Mouse (Mus musculus): ENCODE results near the gene Pmp22. TPM values are rescaled to one million over a fixed set of nuclear protein-coding genes. Genes with fewer than 3 reads are reported as not detected.

Gene Pmp22
- polyA plus RNA-seq, 1 experiment from 2014 or later, result 185 TPM

DNA sequence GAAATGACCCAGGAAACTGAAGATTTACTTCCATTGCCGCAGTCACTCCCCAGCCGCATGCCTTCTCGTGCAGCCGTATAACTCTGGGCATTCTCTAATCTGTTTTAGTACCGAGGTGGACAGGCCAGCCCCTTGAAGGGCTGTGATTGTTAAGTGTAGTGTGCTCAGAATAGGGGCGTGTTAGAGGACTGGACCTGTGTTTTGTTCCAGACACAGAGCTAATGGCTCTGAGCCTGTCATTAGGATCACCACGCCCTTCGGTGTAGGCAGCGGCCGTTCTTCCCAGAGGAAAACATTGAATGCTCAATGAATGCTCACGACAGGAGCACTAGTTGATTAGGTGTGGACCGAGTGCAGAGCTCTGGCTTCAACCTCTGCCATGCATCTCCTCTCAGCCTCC lies 1.1 kb downstream of the Pmp22 start:
- H3K4me3 ChIP-seq (ENCODE audit: low read depth, low read length), result no peak overlapping the region
- H3K27me3 ChIP-seq (ENCODE audit: control insufficient read depth, insufficient read depth, low read length), result no peaks in the 10 kb centered on the region
- no peak overlapping the region for H3K9ac ChIP-seq (replicated peaks; ENCODE audit: low read depth, low read length)
- no peaks in the 10 kb centered on the region for H3K9me3 ChIP-seq (ENCODE audit: control insufficient read depth, low read depth, low read length)
- H3K27ac ChIP-seq (ENCODE audit: low read length), result no peak overlapping the region
- ATAC-seq (ENCODE audit: insufficient number of reproducible peaks, insufficient read depth, low FRiP score, low read depth), result no peak
- peaks cover 33% of the 10 kb centered on the region; the same call in 1 of the 2 replicates for H3K4me1 ChIP-seq (ENCODE audit: control insufficient read depth, insufficient read depth, low read length)
- peak overlapping the region; percentile 8; the same call in 1 of the 2 replicates for H3K4me2 ChIP-seq (replicated peaks; ENCODE audit: low read depth, low read length)
- H3K36me3 ChIP-seq (ENCODE audit: control insufficient read depth, insufficient read depth, low read length), result peaks cover 5% of the 10 kb centered on the region; the same call in 1 of the 2 replicates
- 52% methylated on average over 12 of the region's 12 CpGs for WGBS

- H3K4me1 ChIP-seq (ENCODE audit: control insufficient read depth, insufficient read depth, low read length), result peaks cover 39% of the 10 kb centered on the region; the same call in 1 of the 2 replicates
- peak overlapping the region; percentile 96; the same call in 1 of the 2 replicates for H3K27ac ChIP-seq (ENCODE audit: low read length)
- H3K4me2 ChIP-seq (replicated peaks; ENCODE audit: low read depth, low read length), result peak overlapping the region; percentile 62
- H3K9ac ChIP-seq (replicated peaks; ENCODE audit: low read depth, low read length), result no peak overlapping the region
- H3K27me3 ChIP-seq (ENCODE audit: control insufficient read depth, insufficient read depth, low read length), result no peaks in the 10 kb centered on the region
- H3K9me3 ChIP-seq (ENCODE audit: control insufficient read depth, low read depth, low read length), result no peaks in the 10 kb centered on the region
- peak overlapping the region; percentile 60; the same call in 1 of the 2 replicates for H3K4me3 ChIP-seq (ENCODE audit: low read depth, low read length)
- H3K36me3 ChIP-seq (ENCODE audit: control insufficient read depth, insufficient read depth, low read length), result peaks cover 5% of the 10 kb centered on the region; the same call in 1 of the 2 replicates
- WGBS, result 50% methylated on average over 8 of the region's 8 CpGs
- ATAC-seq (ENCODE audit: insufficient number of reproducible peaks, insufficient read depth, low FRiP score, low read depth), result no peak
Observed at GRCm38 (mm10) chr11:63130497-63130896, 1.7 kb downstream of the Pmp22 start.

DNA sequence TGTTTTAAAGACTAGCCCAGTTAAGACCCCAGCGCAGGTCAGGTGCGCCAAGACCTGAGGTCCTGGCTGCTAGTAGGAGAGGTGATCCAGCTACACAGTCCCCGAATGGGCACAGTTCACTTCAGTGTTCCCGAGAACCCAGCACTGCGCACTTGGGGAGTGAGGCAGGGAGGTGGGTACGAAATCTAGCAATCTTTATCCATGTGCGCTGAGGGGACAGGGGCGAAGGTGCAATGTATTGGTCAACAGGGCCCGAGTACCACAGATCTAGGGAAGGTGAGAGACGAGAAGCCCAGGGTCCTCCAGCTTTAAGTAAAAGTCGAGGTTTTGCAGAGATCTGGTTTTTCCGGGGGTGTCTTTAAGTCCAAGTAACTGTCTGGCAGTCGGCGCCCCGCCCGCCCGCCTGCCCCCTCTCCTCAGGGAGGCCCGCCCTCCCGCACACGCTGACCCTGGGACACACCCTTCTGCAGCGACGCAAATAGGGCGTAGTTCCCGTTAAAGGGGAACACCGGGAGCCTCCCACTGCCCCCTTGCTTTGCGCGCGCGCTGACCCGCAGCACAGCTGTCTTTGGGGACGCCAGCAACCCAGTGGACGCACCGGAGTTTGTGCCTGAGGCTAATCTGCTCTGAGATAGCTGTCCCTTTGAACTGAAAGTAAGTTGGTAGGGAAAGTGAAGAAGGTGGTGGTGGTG lies 2.4 kb downstream of the Pmp22 start:
- WGBS, result 3% methylated on average over 33 of the region's 33 CpGs
- Histone ChIP-seq H3K4me3 (ENCODE audit: low read depth, low read length) (peak overlapping the region; percentile 60), H3K9ac (replicated peaks; ENCODE audit: low read depth, low read length) (peak overlapping the region; percentile 45), H3K27ac (ENCODE audit: low read length) (peak overlapping the region; percentile 96), H3K4me1 (ENCODE audit: control insufficient read depth, insufficient read depth, low read length) (peaks cover 40% of the 10 kb centered on the region; the same call in 1 of the 2 replicates), H3K27me3 (ENCODE audit: control insufficient read depth, insufficient read depth, low read length) (no peaks in the 10 kb centered on the region), H3K4me2 (replicated peaks; ENCODE audit: low read depth, low read length) (peak overlapping the region; percentile 62), H3K36me3 (ENCODE audit: control insufficient read depth, insufficient read depth, low read length) (peaks cover 5% of the 10 kb centered on the region; the same call in 1 of the 2 replicates), H3K9me3 (ENCODE audit: control insufficient read depth, low read depth, low read length) (no peaks in the 10 kb centered on the region)
- peak; percentile 44; the same call in 1 of the 2 replicates for ATAC-seq (ENCODE audit: insufficient number of reproducible peaks, insufficient read depth, low FRiP score, low read depth)

GRCm38 (mm10) chr11:63131693-63132040 lies 2.9 kb downstream of the Pmp22 start:
- Histone ChIP-seq H3K4me2 (replicated peaks; ENCODE audit: low read depth, low read length) (peak overlapping the region; percentile 62), H3K4me3 (ENCODE audit: low read depth, low read length) (peak overlapping the region; percentile 60), H3K9ac (replicated peaks; ENCODE audit: low read depth, low read length) (peak overlapping the region; percentile 77), H3K36me3 (ENCODE audit: control insufficient read depth, insufficient read depth, low read length) (peaks cover 5% of the 10 kb centered on the region; the same call in 1 of the 2 replicates), H3K27ac (ENCODE audit: low read length) (peak overlapping the region; percentile 96), H3K4me1 (ENCODE audit: control insufficient read depth, insufficient read depth, low read length) (peaks cover 39% of the 10 kb centered on the region; the same call in 1 of the 2 replicates), H3K27me3 (ENCODE audit: control insufficient read depth, insufficient read depth, low read length) (no peaks in the 10 kb centered on the region), H3K9me3 (ENCODE audit: control insufficient read depth, low read depth, low read length) (no peaks in the 10 kb centered on the region)
- ATAC-seq (ENCODE audit: insufficient number of reproducible peaks, insufficient read depth, low FRiP score, low read depth), result no peak
- 9% methylated on average over 11 of the region's 11 CpGs for WGBS

DNA sequence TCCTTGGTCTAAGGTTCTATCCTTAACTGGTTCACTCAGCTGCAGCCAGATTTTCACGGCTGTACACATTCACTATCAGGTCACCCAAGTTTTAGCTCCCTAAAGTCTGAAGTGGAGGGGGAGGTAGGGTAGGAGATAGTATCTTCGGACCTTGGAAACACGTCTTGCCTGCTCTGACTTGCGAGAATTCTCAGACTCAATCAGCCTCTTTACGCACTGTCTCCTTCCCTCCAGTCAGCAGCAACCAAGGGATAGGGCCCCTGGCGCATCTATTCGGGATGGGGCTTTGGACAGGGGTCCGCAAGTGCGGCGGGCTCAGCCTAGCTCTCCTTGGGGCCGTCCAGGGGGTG lies 3.3 kb downstream of the Pmp22 start:
- Histone ChIP-seq H3K27ac (ENCODE audit: low read length) (peak overlapping the region; percentile 96), H3K27me3 (ENCODE audit: control insufficient read depth, insufficient read depth, low read length) (no peaks in the 10 kb centered on the region), H3K9ac (replicated peaks; ENCODE audit: low read depth, low read length) (peak overlapping the region; percentile 77), H3K4me2 (replicated peaks; ENCODE audit: low read depth, low read length) (peak overlapping the region; percentile 62), H3K9me3 (ENCODE audit: control insufficient read depth, low read depth, low read length) (no peaks in the 10 kb centered on the region), H3K4me3 (ENCODE audit: low read depth, low read length) (peak overlapping the region; percentile 60), H3K36me3 (ENCODE audit: control insufficient read depth, insufficient read depth, low read length) (peaks cover 10% of the 10 kb centered on the region; the same call in 1 of the 2 replicates), H3K4me1 (ENCODE audit: control insufficient read depth, insufficient read depth, low read length) (peaks cover 39% of the 10 kb centered on the region; the same call in 1 of the 2 replicates)
- ATAC-seq (ENCODE audit: insufficient number of reproducible peaks, insufficient read depth, low FRiP score, low read depth), result no peak
- WGBS, result 1% methylated on average over 10 of the region's 11 CpGs

- no peaks in the 10 kb centered on the region for H3K27me3 ChIP-seq (ENCODE audit: control insufficient read depth, insufficient read depth, low read length)
- under 1% methylated on average over 65 of the region's 66 CpGs for WGBS
- ATAC-seq (ENCODE audit: insufficient number of reproducible peaks, insufficient read depth, low FRiP score, low read depth), result peak; percentile 24; the same call in 1 of the 2 replicates
- peak overlapping the region; percentile 77 for H3K9ac ChIP-seq (replicated peaks; ENCODE audit: low read depth, low read length)
- peaks cover 14% of the 10 kb centered on the region; the same call in 1 of the 2 replicates for H3K36me3 ChIP-seq (ENCODE audit: control insufficient read depth, insufficient read depth, low read length)
- peak overlapping the region; percentile 60 for H3K4me3 ChIP-seq (ENCODE audit: low read depth, low read length)
- peak overlapping the region; percentile 62 for H3K4me2 ChIP-seq (replicated peaks; ENCODE audit: low read depth, low read length)
- no peaks in the 10 kb centered on the region for H3K9me3 ChIP-seq (ENCODE audit: control insufficient read depth, low read depth, low read length)
- peaks cover 39% of the 10 kb centered on the region; the same call in 1 of the 2 replicates for H3K4me1 ChIP-seq (ENCODE audit: control insufficient read depth, insufficient read depth, low read length)
- peak overlapping the region; percentile 96 for H3K27ac ChIP-seq (ENCODE audit: low read length)
Observed at GRCm38 (mm10) chr11:63132501-63133435, 4.0 kb downstream of the Pmp22 start.

- ATAC-seq (ENCODE audit: insufficient number of reproducible peaks, insufficient read depth, low FRiP score, low read depth), result no peak
- no peaks in the 10 kb centered on the region for H3K27me3 ChIP-seq (ENCODE audit: control insufficient read depth, insufficient read depth, low read length)
- 83% methylated on average over 5 of the region's 5 CpGs for WGBS
- peaks cover 15% of the 10 kb centered on the region; the same call in 1 of the 2 replicates for H3K36me3 ChIP-seq (ENCODE audit: control insufficient read depth, insufficient read depth, low read length)
- no peak overlapping the region for H3K9ac ChIP-seq (replicated peaks; ENCODE audit: low read depth, low read length)
- no peak overlapping the region for H3K27ac ChIP-seq (ENCODE audit: low read length)
- H3K9me3 ChIP-seq (ENCODE audit: control insufficient read depth, low read depth, low read length), result no peaks in the 10 kb centered on the region
- H3K4me3 ChIP-seq (ENCODE audit: low read depth, low read length), result 0 out of 2 replicates have a peak overlapping the region, but pooled peaks have one; percentile 60
- H3K4me1 ChIP-seq (ENCODE audit: control insufficient read depth, insufficient read depth, low read length), result peaks cover 39% of the 10 kb centered on the region; the same call in 1 of the 2 replicates
- H3K4me2 ChIP-seq (replicated peaks; ENCODE audit: low read depth, low read length), result peak overlapping the region; percentile 62; the same call in 1 of the 2 replicates
Observed at GRCm38 (mm10) chr11:63134021-63134420, 5.2 kb downstream of the Pmp22 start.
